Mouse (Mus musculus): Measurements from ENCODE around the gene Olfr1037. TPM values are rescaled to one million over a fixed set of nuclear protein-coding genes. Genes with fewer than 3 reads are reported as not detected.
"Not testable (repeated sequence)": the region's sequence is repeated elsewhere in the genome, so short reads cannot be mapped to it uniquely, and the experiment has no call there.

The Olfr1037 gene
- polyA plus RNA-seq (2012; rRNA removed) = not detected in 2 replicates
- polyA plus RNA-seq (2014; fragmentation: Nextera tagmentation; extraction: Ambion mirVana) = not detected in 2 replicates

GRCm38 (mm10) chr2:86087285-86087684, at the start of gene Olfr1037:
TSS of gene Olfr1037 (minus strand) at chr2:86087385.
- H3K9ac ChIP-seq (ENCODE audit: low read depth, low read length, severe bottlenecking) = no peak within 1 kb of the TSS
- no peak for DNase-seq (ENCODE audit: low spot score)
- no peak within 1 kb of the TSS for H3K27ac ChIP-seq (replicated peaks; ENCODE audit: low read depth, low read length)
- no peak within 1 kb of the TSS for H3K4me3 ChIP-seq (replicated peaks; ENCODE audit: low read length)
- no peaks in the 10 kb centered on the region for H3K36me3 ChIP-seq (ENCODE audit: control insufficient read depth, insufficient read depth, low read length)
- no peaks in the 10 kb centered on the region for H3K27me3 ChIP-seq (ENCODE audit: control insufficient read depth, insufficient read depth, low read length)
- 88% methylated on average over 2 of the region's 2 CpGs for WGBS
- no peaks in the 10 kb centered on the region for H3K4me1 ChIP-seq (ENCODE audit: control insufficient read depth, insufficient read depth, low read length)
- ATAC-seq (ENCODE audit: low FRiP score, low read depth) = no peak
- no peaks in the 10 kb centered on the region for H3K9me3 ChIP-seq (ENCODE audit: control insufficient read depth, low read length)
- no peak within 1 kb of the TSS for H3K4me2 ChIP-seq (replicated peaks; ENCODE audit: low read depth, low read length, severe bottlenecking)
- no peak for TF ChIP-seq POLR2A (IDR thresholded peaks at IDR 0.05; ENCODE audit: borderline replicate concordance, extremely low read depth, insufficient read depth, insufficient read length)

GRCm38 (mm10) chr2:86135828-86136227, 48.6 kb upstream of the Olfr1037 start, which contains the start of gene Olfr1039:
TSS of gene Olfr1039 (minus strand) at chr2:86135928.
- ATAC-seq (ENCODE audit: low FRiP score, low read depth) (no peak), DNase-seq (ENCODE audit: low spot score) (no peak)
- no peaks in the 10 kb centered on the region for H3K4me1 ChIP-seq (ENCODE audit: control insufficient read depth, insufficient read depth, low read length)
- H3K9ac ChIP-seq (ENCODE audit: low read depth, low read length, severe bottlenecking) = no peak within 1 kb of the TSS
- no peak within 1 kb of the TSS for H3K4me3 ChIP-seq (replicated peaks; ENCODE audit: low read length)
- 93% methylated on average over 1 of the region's 1 CpGs for WGBS
- TF ChIP-seq POLR2A (IDR thresholded peaks at IDR 0.05; ENCODE audit: borderline replicate concordance, extremely low read depth, insufficient read depth, insufficient read length) = no peak
- H3K27ac ChIP-seq (replicated peaks; ENCODE audit: low read depth, low read length) = no peak within 1 kb of the TSS
- no peaks in the 10 kb centered on the region for H3K9me3 ChIP-seq (ENCODE audit: control insufficient read depth, low read length)
- no peaks in the 10 kb centered on the region for H3K27me3 ChIP-seq (ENCODE audit: control insufficient read depth, insufficient read depth, low read length)
- H3K36me3 ChIP-seq (ENCODE audit: control insufficient read depth, insufficient read depth, low read length) = no peaks in the 10 kb centered on the region
- no peak within 1 kb of the TSS for H3K4me2 ChIP-seq (replicated peaks; ENCODE audit: low read depth, low read length, severe bottlenecking)

- ATAC-seq (ENCODE audit: low FRiP score, low read depth); H3K27me3 ChIP-seq (ENCODE audit: control insufficient read depth, insufficient read depth, low read length); DNase-seq (ENCODE audit: low spot score); H3K4me3 ChIP-seq (replicated peaks; ENCODE audit: low read length); H3K4me2 ChIP-seq (replicated peaks; ENCODE audit: low read depth, low read length, severe bottlenecking); H3K27ac ChIP-seq (replicated peaks; ENCODE audit: low read depth, low read length); H3K36me3 ChIP-seq (ENCODE audit: control insufficient read depth, insufficient read depth, low read length); H3K9ac ChIP-seq (ENCODE audit: low read depth, low read length, severe bottlenecking); H3K9me3 ChIP-seq (ENCODE audit: control insufficient read depth, low read length); H3K4me1 ChIP-seq (ENCODE audit: control insufficient read depth, insufficient read depth, low read length): not testable (repeated sequence)
- WGBS = 90% methylated on average over 1 of the region's 1 CpGs
Measured at GRCm38 (mm10) chr2:86080478-86080877, 6.7 kb downstream of the Olfr1037 start.

GRCm38 (mm10) chr2:86073692-86074091, 13.5 kb downstream of the Olfr1037 start, which contains the start of gene Olfr1036:
TSS of gene Olfr1036 (plus strand) at chr2:86073992.
- H3K27ac ChIP-seq (replicated peaks; ENCODE audit: low read depth, low read length); H3K9ac ChIP-seq (ENCODE audit: low read depth, low read length, severe bottlenecking); H3K9me3 ChIP-seq (ENCODE audit: control insufficient read depth, low read length); H3K27me3 ChIP-seq (ENCODE audit: control insufficient read depth, insufficient read depth, low read length); H3K4me2 ChIP-seq (replicated peaks; ENCODE audit: low read depth, low read length, severe bottlenecking); H3K36me3 ChIP-seq (ENCODE audit: control insufficient read depth, insufficient read depth, low read length); ATAC-seq (ENCODE audit: low FRiP score, low read depth); H3K4me1 ChIP-seq (ENCODE audit: control insufficient read depth, insufficient read depth, low read length); DNase-seq (ENCODE audit: low spot score); H3K4me3 ChIP-seq (replicated peaks; ENCODE audit: low read length): not testable (repeated sequence)

- 94% methylated on average over 8 of the region's 8 CpGs for WGBS
- Histone ChIP-seq H3K27me3 (ENCODE audit: control insufficient read depth, insufficient read depth, low read length) (no peaks in the 10 kb centered on the region), H3K9ac (ENCODE audit: low read depth, low read length, severe bottlenecking) (no peak overlapping the region), H3K27ac (replicated peaks; ENCODE audit: low read depth, low read length) (no peak overlapping the region), H3K36me3 (ENCODE audit: control insufficient read depth, insufficient read depth, low read length) (no peaks in the 10 kb centered on the region), H3K4me2 (replicated peaks; ENCODE audit: low read depth, low read length, severe bottlenecking) (no peak overlapping the region), H3K9me3 (ENCODE audit: control insufficient read depth, low read length) (no peaks in the 10 kb centered on the region), H3K4me1 (ENCODE audit: control insufficient read depth, insufficient read depth, low read length) (no peaks in the 10 kb centered on the region), H3K4me3 (replicated peaks; ENCODE audit: low read length) (no peak overlapping the region)
- DNase-seq (ENCODE audit: low spot score) = no peak
- no peak for ATAC-seq (ENCODE audit: low FRiP score, low read depth)
- TF ChIP-seq POLR2A (IDR thresholded peaks at IDR 0.05; ENCODE audit: borderline replicate concordance, extremely low read depth, insufficient read depth, insufficient read length) = no peak
Measured at GRCm38 (mm10) chr2:86070189-86070588, 17.0 kb downstream of the Olfr1037 start.

GRCm38 (mm10) chr2:86063766-86064165, 23.4 kb downstream of the Olfr1037 start:
- not testable (repeated sequence) for DNase-seq (ENCODE audit: low spot score); H3K36me3 ChIP-seq (ENCODE audit: control insufficient read depth, insufficient read depth, low read length); H3K9ac ChIP-seq (ENCODE audit: low read depth, low read length, severe bottlenecking); H3K27me3 ChIP-seq (ENCODE audit: control insufficient read depth, insufficient read depth, low read length); H3K4me2 ChIP-seq (replicated peaks; ENCODE audit: low read depth, low read length, severe bottlenecking); H3K4me3 ChIP-seq (replicated peaks; ENCODE audit: low read length); H3K27ac ChIP-seq (replicated peaks; ENCODE audit: low read depth, low read length); ATAC-seq (ENCODE audit: low FRiP score, low read depth); H3K9me3 ChIP-seq (ENCODE audit: control insufficient read depth, low read length); H3K4me1 ChIP-seq (ENCODE audit: control insufficient read depth, insufficient read depth, low read length)
- 97% methylated on average over 2 of the region's 2 CpGs for WGBS

GRCm38 (mm10) chr2:86050777-86051176, 36.4 kb downstream of the Olfr1037 start:
- not testable (repeated sequence) for H3K4me2 ChIP-seq (replicated peaks; ENCODE audit: low read depth, low read length, severe bottlenecking); H3K4me3 ChIP-seq (replicated peaks; ENCODE audit: low read length); H3K9me3 ChIP-seq (ENCODE audit: control insufficient read depth, low read length); DNase-seq (ENCODE audit: low spot score); H3K9ac ChIP-seq (ENCODE audit: low read depth, low read length, severe bottlenecking); H3K27me3 ChIP-seq (ENCODE audit: control insufficient read depth, insufficient read depth, low read length); H3K36me3 ChIP-seq (ENCODE audit: control insufficient read depth, insufficient read depth, low read length); ATAC-seq (ENCODE audit: low FRiP score, low read depth); H3K27ac ChIP-seq (replicated peaks; ENCODE audit: low read depth, low read length); H3K4me1 ChIP-seq (ENCODE audit: control insufficient read depth, insufficient read depth, low read length)
